Mouse (Mus musculus): Measurements from ENCODE around the gene Rbm25.

DNA sequence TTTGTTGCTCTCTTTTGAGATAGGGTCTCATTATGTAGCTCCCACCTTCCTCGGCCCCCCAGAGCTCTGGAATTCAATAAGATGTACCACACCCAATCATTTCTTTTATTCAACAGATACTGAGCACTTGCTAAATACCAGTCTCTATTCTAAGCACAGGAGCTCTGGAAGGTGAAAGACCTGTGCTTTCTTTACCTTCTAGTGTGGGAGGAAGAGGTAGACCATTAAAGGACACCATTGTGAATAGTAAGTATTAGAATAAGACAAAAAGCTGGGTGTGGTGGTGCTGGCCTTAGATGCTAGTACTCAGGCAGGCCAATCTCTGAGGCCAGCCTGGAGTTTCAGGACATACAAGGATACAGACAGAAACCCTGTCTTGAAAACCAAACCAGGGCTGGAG is 6.7 kb upstream of the Rbm25 start:
- no peak for TF ChIP-seq CTCF (IDR thresholded peaks at IDR 0.05; ENCODE audit: low read depth, low read length)
- TF ChIP-seq POLR2A (IDR thresholded peaks at IDR 0.05; ENCODE audit: borderline replicate concordance, low read depth, low read length) = no peak

Data from bone marrow macrophage, adult 2 months (primary cell).